Mouse (Mus musculus) testis, adult 2 months (tissue): Measurements from ENCODE around the gene Asic2. TPM values are rescaled to one million over a fixed set of nuclear protein-coding genes. Genes with fewer than 3 reads are reported as not detected.
A peak's percentile ranks its signal among the peaks of the same experiment; 100 is the strongest.

Experiments used
- H3K27ac ChIP-seq: fragments of 200-500 bp; 2 replicates; pipeline ENCODE4 v1.5.1; 2012; ENCODE audit warnings: low read depth, low read length; ENCODE audit not compliant: control insufficient read depth, insufficient read depth
- H3K27me3 ChIP-seq: fragments of 200-500 bp; 2 replicates; pipeline ENCODE4 v1.6.1; 2012; ENCODE audit warnings: mild to moderate bottlenecking, low read length, moderate library complexity; ENCODE audit not compliant: control insufficient read depth, insufficient read depth
- H3K36me3 ChIP-seq: fragments of 200-500 bp; 2 replicates; pipeline ENCODE4 v1.6.1; 2012; ENCODE audit warnings: mild to moderate bottlenecking, low read length; ENCODE audit not compliant: control insufficient read depth, insufficient read depth
- H3K4me1 ChIP-seq: fragments of 200-500 bp; 2 replicates; pipeline ENCODE4 v1.6.1; 2012; ENCODE audit warnings: low read length; ENCODE audit not compliant: control insufficient read depth, insufficient read depth
- H3K4me3 ChIP-seq: fragments of 200-500 bp; 2 replicates; pipeline ENCODE4 v1.5.1; 2012; ENCODE audit warnings: low read depth, mild to moderate bottlenecking, low read length, moderate library complexity, mixed read lengths; ENCODE audit not compliant: control insufficient read depth
- CTCF ChIP-seq: fragments of 200-500 bp; IDR thresholded peaks from 2 replicates; pipeline ENCODE4 v1.5.1; 2012; ENCODE audit warnings: low read depth, mild to moderate bottlenecking, inconsistent platforms, low read length, moderate library complexity; ENCODE audit not compliant: control insufficient read depth, insufficient read depth, insufficient replicate concordance
- POLR2A ChIP-seq: fragments of 200-500 bp; IDR thresholded peaks from 2 replicates; pipeline ENCODE4 v1.6.1; 2012; ENCODE audit warnings: low read depth, mild to moderate bottlenecking, inconsistent platforms, low read length, moderate library complexity; ENCODE audit not compliant: control insufficient read depth
- polyA plus RNA-seq: library from polyadenylated mRNA; depleted of rRNA; stranded (reverse); fragments of >200 nt; gene quantifications from 2 replicates; pipeline ENCODE4 v1.2.3, GENCODE M21; 2012

Asic2 gene
- polyA plus RNA-seq, 1 experiment: 0.41 TPM

GRCm38 (mm10) chr11:81535121-81535717 lies 433.0 kb downstream of the Asic2 start:
- TF ChIP-seq POLR2A (no peak), CTCF (no peak)
- Histone ChIP-seq H3K36me3 (no peaks in the 10 kb centered on the region), H3K27ac (no peak overlapping the region), H3K27me3 (no peaks in the 10 kb centered on the region), H3K4me3 (no peak overlapping the region), H3K4me1 (no peaks in the 10 kb centered on the region)

GRCm38 (mm10) chr11:81534686-81535085 lies 433.6 kb downstream of the Asic2 start:
- Histone ChIP-seq H3K4me3 (no peak overlapping the region), H3K4me1 (no peaks in the 10 kb centered on the region), H3K27me3 (no peaks in the 10 kb centered on the region), H3K27ac (no peak overlapping the region), H3K36me3 (no peaks in the 10 kb centered on the region)
- peak; percentile 68; the same call in 1 of the 2 replicates for TF ChIP-seq CTCF
- no peak for TF ChIP-seq POLR2A

GRCm38 (mm10) chr11:81531906-81532305 lies 436.4 kb downstream of the Asic2 start:
- TF ChIP-seq CTCF (no peak), POLR2A (no peak)
- Histone ChIP-seq H3K4me3 (peak overlapping the region; percentile 73), H3K27ac (no peak overlapping the region)

GRCm38 (mm10) chr11:81522927-81523326 lies 445.3 kb downstream of the Asic2 start:
- Histone ChIP-seq H3K36me3 (no peaks in the 10 kb centered on the region), H3K4me1 (no peaks in the 10 kb centered on the region), H3K4me3 (no peak overlapping the region), H3K27me3 (no peaks in the 10 kb centered on the region), H3K27ac (no peak overlapping the region)
- TF ChIP-seq POLR2A (no peak), CTCF (no peak)

More at GRCm38 (mm10) chr11:81531906-81532305, 436.4 kb downstream of the Asic2 start:
- Histone ChIP-seq H3K27me3 (no peaks in the 10 kb centered on the region), H3K4me1 (no peaks in the 10 kb centered on the region), H3K36me3 (no peaks in the 10 kb centered on the region)

- TF ChIP-seq CTCF (no peak), POLR2A (no peak)
- H3K4me1 ChIP-seq: no peaks in the 10 kb centered on the region
- H3K27me3 ChIP-seq: no peaks in the 10 kb centered on the region
- no peak overlapping the region for H3K4me3 ChIP-seq
- H3K27ac ChIP-seq: no peak overlapping the region
- no peaks in the 10 kb centered on the region for H3K36me3 ChIP-seq
Measured at GRCm38 (mm10) chr11:81521881-81522280, 446.4 kb downstream of the Asic2 start.

GRCm38 (mm10) chr11:81518001-81518955 lies 450.0 kb downstream of the Asic2 start:
- no peaks in the 10 kb centered on the region for H3K27me3 ChIP-seq
- no peak for TF ChIP-seq CTCF
- TF ChIP-seq POLR2A: no peak
- H3K36me3 ChIP-seq: no peaks in the 10 kb centered on the region
- no peak overlapping the region for H3K4me3 ChIP-seq
- no peak overlapping the region for H3K27ac ChIP-seq
- H3K4me1 ChIP-seq: no peaks in the 10 kb centered on the region

- TF ChIP-seq POLR2A: no peak
- H3K4me1 ChIP-seq: no peaks in the 10 kb centered on the region
- no peak overlapping the region for H3K4me3 ChIP-seq
- no peaks in the 10 kb centered on the region for H3K36me3 ChIP-seq
- no peak overlapping the region for H3K27ac ChIP-seq
- H3K27me3 ChIP-seq: no peaks in the 10 kb centered on the region
Measured at GRCm38 (mm10) chr11:81515754-81516153, 452.5 kb downstream of the Asic2 start.
